Mouse (Mus musculus): ENCODE measurements at regions not wholly inside any gene's neighbourhood (a gene's known extent, or its start where the extent isn't known, plus 50 kb on each side); places are given as distances from the start of the nearest gene placed in this dataset.

GRCm38 (mm10) chr16:49616263-49616872 lies 82.7 kb upstream of the Ift57 start:
- Histone ChIP-seq H3K4me1 (no peaks in the 10 kb centered on the region), H3K9me3 (replicated peaks) (peaks cover 8% of the 10 kb centered on the region; the same call in 1 of the 2 replicates), H3K27me3 (no peaks in the 10 kb centered on the region), H3K9ac (no peak overlapping the region), H3K4me2 (0 out of 2 replicates have a peak overlapping the region, but pooled peaks have one; percentile 7), H3K27ac (no peak overlapping the region), H3K36me3 (no peaks in the 10 kb centered on the region), H3K4me3 (replicated peaks) (no peak overlapping the region)
- WGBS, result 68% methylated on average over 13 of the region's 13 CpGs
- ATAC-seq (replicated peaks; ENCODE audit: low FRiP score), result no peak

- WGBS, result 65% methylated on average over 5 of the region's 5 CpGs
Observed at GRCm38 (mm10) chr16:49633502-49633901, 65.5 kb upstream of the Ift57 start.

GRCm38 (mm10) chr16:49635506-49635905 lies 63.5 kb upstream of the Ift57 start:
- no peaks in the 10 kb centered on the region for H3K9me3 ChIP-seq (replicated peaks)
- no peak for ATAC-seq (replicated peaks; ENCODE audit: low FRiP score)
- H3K27ac ChIP-seq, result no peak overlapping the region
- no peaks in the 10 kb centered on the region for H3K36me3 ChIP-seq
- H3K4me2 ChIP-seq, result no peak overlapping the region
- no peak overlapping the region for H3K4me3 ChIP-seq (replicated peaks)
- WGBS, result 90% methylated on average over 8 of the region's 8 CpGs
- H3K4me1 ChIP-seq, result no peaks in the 10 kb centered on the region
- H3K9ac ChIP-seq, result no peak overlapping the region
- no peaks in the 10 kb centered on the region for H3K27me3 ChIP-seq

More at GRCm38 (mm10) chr16:49633502-49633901, 65.5 kb upstream of the Ift57 start:
- no peaks in the 10 kb centered on the region for H3K36me3 ChIP-seq
- ATAC-seq (replicated peaks; ENCODE audit: low FRiP score), result no peak
- H3K9ac ChIP-seq, result no peak overlapping the region
- H3K4me3 ChIP-seq (replicated peaks), result no peak overlapping the region
- no peak overlapping the region for H3K27ac ChIP-seq
- no peak overlapping the region for H3K4me2 ChIP-seq
- H3K27me3 ChIP-seq, result no peaks in the 10 kb centered on the region
- H3K9me3 ChIP-seq (replicated peaks), result no peaks in the 10 kb centered on the region
- no peaks in the 10 kb centered on the region for H3K4me1 ChIP-seq

- ATAC-seq (replicated peaks; ENCODE audit: low FRiP score), result no peak
- Histone ChIP-seq H3K9me3 (replicated peaks) (no peaks in the 10 kb centered on the region), H3K4me3 (replicated peaks) (no peak overlapping the region), H3K9ac (no peak overlapping the region), H3K27me3 (no peaks in the 10 kb centered on the region), H3K4me1 (no peaks in the 10 kb centered on the region), H3K27ac (no peak overlapping the region), H3K36me3 (no peaks in the 10 kb centered on the region), H3K4me2 (no peak overlapping the region)
- WGBS, result 87% methylated on average over 1 of the region's 1 CpGs
Observed at GRCm38 (mm10) chr16:49636467-49636866, 62.6 kb upstream of the Ift57 start.

GRCm38 (mm10) chr16:49642696-49643095 lies 56.3 kb upstream of the Ift57 start:
- Histone ChIP-seq H3K4me1 (no peaks in the 10 kb centered on the region), H3K27me3 (no peaks in the 10 kb centered on the region), H3K9ac (no peak overlapping the region), H3K9me3 (replicated peaks) (no peaks in the 10 kb centered on the region), H3K36me3 (no peaks in the 10 kb centered on the region), H3K4me2 (no peak overlapping the region), H3K27ac (no peak overlapping the region), H3K4me3 (replicated peaks) (no peak overlapping the region)
- no peak for ATAC-seq (replicated peaks; ENCODE audit: low FRiP score)
- 57% methylated on average over 1 of the region's 1 CpGs for WGBS

- no peak overlapping the region for H3K4me3 ChIP-seq (replicated peaks)
- 95% methylated on average over 1 of the region's 1 CpGs for WGBS
- no peaks in the 10 kb centered on the region for H3K27me3 ChIP-seq
- no peak overlapping the region for H3K27ac ChIP-seq
- H3K36me3 ChIP-seq, result no peaks in the 10 kb centered on the region
- H3K4me1 ChIP-seq, result no peaks in the 10 kb centered on the region
- no peak overlapping the region for H3K9ac ChIP-seq
- no peaks in the 10 kb centered on the region for H3K9me3 ChIP-seq (replicated peaks)
- ATAC-seq (replicated peaks; ENCODE audit: low FRiP score), result no peak
- H3K4me2 ChIP-seq, result no peak overlapping the region
Observed at GRCm38 (mm10) chr16:49644416-49644815, 54.6 kb upstream of the Ift57 start.

- no peak for ATAC-seq (replicated peaks; ENCODE audit: low FRiP score)
- Histone ChIP-seq H3K36me3 (no peaks in the 10 kb centered on the region), H3K9me3 (replicated peaks) (no peaks in the 10 kb centered on the region), H3K9ac (no peak overlapping the region), H3K4me3 (replicated peaks) (no peak overlapping the region), H3K27ac (no peak overlapping the region), H3K4me1 (no peaks in the 10 kb centered on the region), H3K27me3 (no peaks in the 10 kb centered on the region), H3K4me2 (no peak overlapping the region)
Observed at GRCm38 (mm10) chr16:49646479-49646878, 52.6 kb upstream of the Ift57 start.

Data from kidney, embryonic 15.5 days (tissue).